Mouse (Mus musculus): ENCODE measurements at regions not wholly inside any gene's neighbourhood (a gene's known extent, or its start where the extent isn't known, plus 50 kb on each side); places are given as distances from the start of the nearest gene placed in this dataset.
"Not testable (repeated sequence)": the region's sequence is repeated elsewhere in the genome, so short reads cannot be mapped to it uniquely, and the experiment has no call there.

DNA sequence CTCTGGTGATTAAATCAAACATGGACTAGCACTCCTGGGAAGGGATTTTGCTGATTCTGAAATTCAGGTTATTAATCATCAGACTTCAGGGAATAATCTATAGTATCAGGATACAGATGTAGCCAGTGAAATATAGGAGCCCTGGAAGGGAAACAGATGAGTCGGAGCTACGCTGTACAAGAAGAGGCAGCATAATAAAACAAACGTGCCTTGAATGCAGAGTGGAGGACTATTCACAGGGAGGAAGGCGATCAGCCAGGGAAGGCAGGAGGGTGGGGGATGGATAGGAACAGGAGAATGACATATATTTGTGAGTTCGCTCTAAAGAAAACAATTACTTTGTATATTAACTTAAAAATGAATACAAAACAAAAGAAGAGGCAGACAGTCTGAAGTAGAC is 286.6 kb upstream of the Got2 start:
- DNase-seq (ENCODE audit: low read depth, low spot score) = no peak

DNA sequence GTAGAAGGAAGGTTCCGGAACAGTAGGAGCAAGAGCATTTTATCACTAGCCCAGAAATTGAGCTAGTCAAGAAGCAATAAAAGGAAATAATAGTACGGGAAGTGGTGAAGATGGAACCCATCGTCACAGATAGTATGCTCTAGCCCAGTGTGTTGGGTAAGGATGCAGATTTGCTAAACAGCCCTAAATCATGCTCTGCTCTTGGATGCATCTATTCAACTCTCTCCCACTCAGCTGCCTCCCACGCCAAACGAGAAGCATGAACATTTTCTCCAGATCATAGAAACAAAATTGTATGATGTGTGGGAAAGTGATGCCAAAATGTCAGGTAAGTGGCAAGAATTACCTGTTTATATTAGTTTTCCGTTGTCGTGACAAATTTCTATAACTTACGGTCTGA is 276.6 kb upstream of the Got2 start:
- DNase-seq (ENCODE audit: low read depth, low spot score) = no peak

GRCm38 (mm10) chr8:96159899-96160298 is 271.6 kb upstream of the Got2 start:
- no peak for DNase-seq (ENCODE audit: low read depth, low spot score)

DNA sequence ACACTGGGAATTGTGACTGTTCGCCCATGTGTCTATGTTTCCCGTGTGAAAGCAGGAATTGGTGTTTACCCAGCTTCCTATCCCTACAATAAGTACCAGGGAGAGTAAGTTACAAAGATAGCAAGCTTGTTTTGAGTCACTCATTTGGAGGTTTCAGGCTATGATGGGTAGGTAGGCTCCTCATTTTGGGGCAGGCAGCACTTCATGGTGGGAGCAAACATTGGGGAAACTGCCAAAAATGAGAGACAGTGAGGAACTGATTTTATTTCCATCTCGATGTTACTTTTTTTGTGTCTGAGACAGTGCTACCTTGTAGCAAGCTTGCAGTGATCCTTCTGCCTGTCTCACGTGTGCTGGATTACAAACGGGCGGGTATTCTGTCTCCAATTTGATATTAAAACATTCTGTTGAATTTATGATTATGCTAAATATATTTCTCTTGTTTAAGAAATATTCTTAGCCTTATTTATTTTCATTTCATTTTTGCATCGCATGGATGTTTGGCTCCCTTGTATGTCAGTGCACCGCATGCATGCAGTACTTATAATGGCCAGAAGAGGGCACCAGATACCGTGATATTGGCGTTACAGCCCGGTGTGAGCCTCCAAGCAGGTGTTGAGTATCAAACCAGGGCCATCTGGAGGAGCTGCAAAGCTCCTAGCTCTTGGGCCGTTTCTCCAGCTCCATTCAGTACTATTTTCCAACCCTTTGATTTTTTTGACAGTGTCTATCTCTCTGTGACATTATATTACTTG is 264.3 kb upstream of the Got2 start:
- peak; percentile 22 for DNase-seq (ENCODE audit: low read depth, low spot score)

GRCm38 (mm10) chr8:96152056-96152455 is 263.7 kb upstream of the Got2 start:
- no peak for DNase-seq (ENCODE audit: low read depth, low spot score)

- DNase-seq (ENCODE audit: low read depth, low spot score) = no peak
Observed at GRCm38 (mm10) chr8:96151065-96151472, 262.7 kb upstream of the Got2 start.

DNA sequence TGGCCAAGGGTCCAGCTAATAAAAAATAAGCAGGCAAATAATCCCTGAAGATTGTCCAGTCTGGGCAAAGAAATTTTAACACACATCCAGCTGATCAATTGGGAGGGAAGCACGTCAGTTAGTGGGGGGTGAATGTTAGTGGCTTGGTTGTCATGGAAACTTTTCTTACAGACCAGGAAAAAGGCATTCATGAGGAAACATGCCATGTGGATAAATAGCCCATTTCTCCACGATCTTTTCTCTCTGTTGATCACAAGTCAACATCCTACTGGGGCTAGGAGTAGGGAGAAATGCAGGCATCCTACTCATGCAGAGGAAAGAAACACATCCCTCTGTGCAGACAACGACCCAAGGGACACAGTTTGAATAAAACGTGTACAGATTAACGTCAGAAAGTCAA is 243.8 kb upstream of the Got2 start:
- no peak for DNase-seq (ENCODE audit: low read depth, low spot score)

DNA sequence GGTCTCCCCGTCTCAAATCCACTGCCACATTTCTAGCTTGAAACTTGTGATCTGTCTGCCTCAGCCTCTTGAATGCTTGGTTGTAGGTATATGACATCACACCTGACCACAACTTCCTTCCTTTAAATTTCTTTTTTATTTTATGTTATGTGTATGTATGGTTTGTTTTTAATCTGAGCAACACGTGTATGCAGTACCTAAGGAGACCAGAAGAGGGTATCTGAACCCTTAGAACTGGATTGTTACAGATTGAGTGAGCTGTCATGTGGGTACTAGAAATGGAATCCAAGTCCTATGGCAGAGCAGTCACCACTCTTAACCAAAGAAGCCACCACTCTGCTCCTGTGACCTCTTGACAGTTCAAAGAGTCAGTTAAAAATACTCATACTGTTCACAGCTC is 240.0 kb upstream of the Got2 start:
- DNase-seq (ENCODE audit: low read depth, low spot score) = no peak

DNA sequence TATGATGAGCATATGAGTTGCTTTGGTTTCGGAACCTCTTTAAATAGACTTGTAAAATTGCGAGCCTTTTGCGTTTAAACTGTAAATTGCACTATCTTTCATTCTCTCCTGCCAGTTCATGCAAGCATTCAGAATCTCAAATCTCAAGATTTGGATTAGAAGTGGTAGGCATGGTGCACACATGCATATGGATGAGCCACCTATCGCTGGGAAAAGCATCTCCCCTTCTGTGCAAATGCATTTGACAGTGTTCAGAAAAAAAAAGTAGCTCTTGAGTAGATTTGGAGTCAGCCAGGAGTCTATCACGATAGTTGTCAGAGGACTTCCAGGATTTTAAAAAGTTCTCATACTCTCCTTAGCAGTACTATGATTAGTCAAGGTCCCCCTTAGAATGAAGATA is 212.5 kb upstream of the Got2 start:
- no peak for DNase-seq (ENCODE audit: low read depth, low spot score)

DNA sequence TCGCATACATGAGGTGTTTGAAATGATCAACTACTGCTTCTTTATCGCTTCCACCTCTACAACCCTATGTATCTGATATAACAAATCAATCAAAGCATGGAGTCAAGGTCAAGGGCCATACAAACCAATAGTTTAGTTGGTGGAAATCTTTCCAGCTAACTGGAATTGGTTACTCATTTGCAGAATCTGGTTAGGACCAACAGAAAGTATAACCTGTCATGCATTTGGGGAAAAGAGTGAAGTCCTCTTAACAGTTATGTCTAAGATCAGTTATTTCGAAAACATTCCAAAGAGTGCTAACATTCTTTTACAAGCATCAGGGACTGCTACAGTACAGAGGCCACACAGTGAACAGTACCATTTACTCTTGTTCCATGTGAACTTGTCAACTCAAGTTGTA is 204.6 kb upstream of the Got2 start:
- DNase-seq (ENCODE audit: low read depth, low spot score) = no peak

DNA sequence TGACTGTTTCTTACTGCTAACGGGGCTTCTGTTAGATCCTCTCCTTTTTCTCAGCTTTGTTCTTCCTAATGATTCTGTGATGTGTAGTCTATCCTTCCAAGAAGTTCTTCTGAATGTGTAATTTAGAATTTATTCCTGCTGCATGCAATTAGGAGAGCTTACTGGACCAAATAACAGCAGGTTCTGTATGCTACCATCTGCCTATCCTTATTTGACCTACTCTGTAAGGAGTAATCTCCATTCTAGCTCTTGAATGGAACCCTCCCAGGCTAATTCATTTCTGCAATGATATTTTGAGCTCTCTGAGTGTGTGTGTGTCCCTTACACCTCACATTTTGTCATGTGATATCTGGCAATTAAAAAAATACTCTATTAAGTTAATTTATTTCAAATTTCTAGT is 201.9 kb upstream of the Got2 start:
- DNase-seq (ENCODE audit: low read depth, low spot score) = no peak

DNA sequence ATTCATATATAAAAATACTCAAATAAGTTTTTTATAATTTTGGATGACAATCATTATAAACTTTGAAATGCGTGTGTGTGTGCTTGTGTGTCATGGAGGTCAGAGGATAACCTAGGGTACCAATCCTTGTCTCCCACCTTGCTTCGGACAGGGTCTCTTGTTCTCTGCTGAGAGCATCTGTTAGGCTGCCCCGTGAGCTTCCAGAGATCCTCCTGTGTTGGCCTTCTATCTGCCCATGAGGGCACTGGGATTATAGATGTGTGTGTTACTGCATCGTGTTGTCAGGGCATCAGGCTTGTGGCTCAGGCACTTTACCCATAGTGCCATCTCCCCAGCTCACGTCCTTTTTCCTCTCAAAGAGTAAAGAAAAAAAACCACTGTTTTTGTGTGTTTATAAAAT is 180.0 kb upstream of the Got2 start:
- DNase-seq (ENCODE audit: low read depth, low spot score) = no peak

- DNase-seq (ENCODE audit: low read depth, low spot score) = no peak
Observed at GRCm38 (mm10) chr8:96047686-96048085, 159.3 kb upstream of the Got2 start.

- no peak for DNase-seq (ENCODE audit: low read depth, low spot score)
Observed at GRCm38 (mm10) chr8:96042335-96042734, 154.0 kb upstream of the Got2 start.

DNA sequence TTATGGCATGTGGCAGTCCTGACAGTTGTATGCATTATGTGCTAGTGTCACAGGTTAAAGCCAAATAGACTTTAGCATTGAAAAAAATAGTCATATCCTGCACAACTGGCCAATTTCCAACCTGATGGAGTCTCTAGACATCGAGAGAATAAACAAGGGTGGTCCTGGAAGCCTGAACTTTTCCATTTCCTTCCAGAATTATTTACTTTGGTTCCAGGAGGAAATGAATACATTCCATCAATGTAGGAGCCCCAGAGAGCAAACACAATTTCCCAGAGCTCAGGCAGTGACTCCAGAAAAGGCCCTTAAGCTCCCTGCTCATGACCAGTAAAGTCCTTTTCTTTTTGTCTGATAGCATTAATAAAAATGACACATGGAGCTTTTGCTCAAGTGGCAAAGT is 151.9 kb upstream of the Got2 start:
- no peak for DNase-seq (ENCODE audit: low read depth, low spot score)

DNA sequence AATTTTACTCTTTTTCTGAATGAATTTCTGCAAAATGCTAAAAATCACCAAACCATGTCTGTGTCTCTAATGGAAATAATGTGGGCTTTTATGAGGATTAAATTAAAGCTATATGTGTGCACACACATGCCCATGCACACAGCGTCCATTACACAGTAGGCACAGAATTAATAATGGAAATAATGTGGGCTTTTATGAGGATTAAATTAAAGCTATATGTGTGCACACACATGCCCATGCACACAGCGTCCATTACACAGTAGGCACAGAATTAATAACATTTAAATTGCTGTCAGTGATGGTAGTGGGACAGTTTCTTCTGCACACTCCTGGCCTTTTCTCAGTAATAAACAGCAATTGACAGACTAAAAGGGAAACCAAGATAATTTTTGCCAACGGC is 130.4 kb upstream of the Got2 start:
- not testable (repeated sequence) for DNase-seq (ENCODE audit: low read depth, low spot score)

DNA sequence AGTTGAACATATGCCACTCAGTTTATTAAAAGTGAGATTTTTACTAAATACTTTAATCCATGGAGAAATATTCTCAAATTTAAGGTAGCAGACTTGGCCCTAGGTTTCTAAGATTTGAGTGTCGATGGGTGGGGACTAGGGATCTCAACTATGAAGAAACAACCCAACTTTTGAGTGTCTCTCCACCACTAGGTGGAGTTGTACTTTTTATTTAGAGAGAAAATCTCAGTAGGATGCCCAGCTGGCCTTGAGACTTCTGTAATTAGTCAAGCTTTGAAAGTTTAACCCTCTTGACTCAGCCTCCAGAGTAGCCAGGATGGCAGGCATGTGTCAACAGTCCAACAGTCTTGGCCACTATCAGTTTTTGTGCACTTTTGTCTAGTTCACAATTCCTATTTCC is 123.7 kb upstream of the Got2 start:
- no peak for DNase-seq (ENCODE audit: low read depth, low spot score)

- no peak for DNase-seq (ENCODE audit: low read depth, low spot score)
Observed at GRCm38 (mm10) chr8:95991826-95992463, 103.6 kb upstream of the Got2 start.

- no peak for DNase-seq (ENCODE audit: low read depth, low spot score)
Observed at GRCm38 (mm10) chr8:95988616-95989380, 100.5 kb upstream of the Got2 start.

DNA sequence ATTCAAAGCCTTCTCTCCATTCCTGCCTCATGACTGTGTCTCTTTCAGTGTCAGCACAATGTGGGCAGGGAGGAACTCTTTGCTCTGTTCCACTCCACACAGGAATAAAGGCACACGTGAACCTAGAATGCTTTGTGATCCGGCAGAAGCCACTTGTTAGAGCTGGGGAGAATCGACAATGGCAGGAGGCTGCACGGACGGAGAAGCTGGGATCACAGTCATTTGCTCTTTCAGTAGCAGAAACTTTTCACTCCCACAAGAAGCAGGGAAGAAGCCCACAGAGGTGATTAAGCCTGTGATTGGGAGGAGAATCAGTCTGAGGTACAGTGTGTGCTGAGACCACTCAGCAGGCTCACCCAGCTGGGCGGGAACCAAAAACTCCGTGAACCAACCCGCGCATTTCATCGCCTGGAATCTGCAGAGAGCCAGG is 98.7 kb upstream of the Got2 start:
- DNase-seq (ENCODE audit: low read depth, low spot score) = no peak

GRCm38 (mm10) chr8:95986410-95986809 is 98.1 kb upstream of the Got2 start:
- no peak for DNase-seq (ENCODE audit: low read depth, low spot score)

GRCm38 (mm10) chr8:95983690-95984089 is 95.3 kb upstream of the Got2 start:
- no peak for DNase-seq (ENCODE audit: low read depth, low spot score)

- no peak for DNase-seq (ENCODE audit: low read depth, low spot score)
Observed at GRCm38 (mm10) chr8:95980405-95980804, 92.1 kb upstream of the Got2 start.
